Mouse (Mus musculus): ENCODE measurements at regions not wholly inside any gene's neighbourhood (a gene's known extent, or its start where the extent isn't known, plus 50 kb on each side); places are given as distances from the start of the nearest gene placed in this dataset.

GRCm38 (mm10) chr2:12614345-12614744 is 195.1 kb upstream of the Mindy3 start:
- DNase-seq (ENCODE audit: low spot score): no peak

- no peak for DNase-seq (ENCODE audit: low spot score)
Observed at GRCm38 (mm10) chr2:12613858-12614257, 194.6 kb upstream of the Mindy3 start.

GRCm38 (mm10) chr2:12582566-12582965 is 163.3 kb upstream of the Mindy3 start:
- DNase-seq (ENCODE audit: low spot score): no peak

- no peak for DNase-seq (ENCODE audit: low spot score)
Observed at GRCm38 (mm10) chr2:12557736-12558135, 138.5 kb upstream of the Mindy3 start.

- DNase-seq (ENCODE audit: low spot score): no peak
Observed at GRCm38 (mm10) chr2:12522411-12522810, 103.1 kb upstream of the Mindy3 start.

GRCm38 (mm10) chr2:12521744-12522143 is 102.5 kb upstream of the Mindy3 start:
- DNase-seq (ENCODE audit: low spot score): no peak

GRCm38 (mm10) chr2:12492369-12492768 is 73.1 kb upstream of the Mindy3 start:
- DNase-seq (ENCODE audit: low spot score): peak; percentile 23

- no peak for DNase-seq (ENCODE audit: low spot score)
Observed at GRCm38 (mm10) chr2:12469440-12470339, 50.4 kb upstream of the Mindy3 start.

Data from thymus, postnatal 0 days (tissue).